Mouse (Mus musculus) lung, embryonic 15.5 days (tissue): Measurements from ENCODE around the gene Ptgs1. TPM values are rescaled to one million over a fixed set of nuclear protein-coding genes. Genes with fewer than 3 reads are reported as not detected.

Experiments
- ATAC-seq: fragments of 200-750 bp; cut with Nextera tagmentation; 2 replicates; pipeline ENCODE4 v1.8.0; 2017; ENCODE audit warnings: moderate number of reproducible peaks, borderline replicate concordance; ENCODE audit not compliant: low FRiP score, low TSS enrichment; ENCODE audit errors: extremely low read depth
- H3K27ac ChIP-seq: fragments of 300-500 bp; sonication (generic); 2 replicates; pipeline ENCODE4 v1.5.1; 2015; ENCODE audit warnings: moderate library complexity, mild to moderate bottlenecking, inconsistent platforms
- H3K27me3 ChIP-seq: fragments of 300-500 bp; sonication (generic); 2 replicates; pipeline ENCODE4 v1.6.1; 2015; ENCODE audit warnings: inconsistent platforms
- H3K36me3 ChIP-seq: fragments of 300-500 bp; sonication (generic); 2 replicates; pipeline ENCODE4 v1.6.1; 2015; ENCODE audit warnings: inconsistent platforms
- H3K4me1 ChIP-seq: fragments of 300-500 bp; sonication (generic); 2 replicates; pipeline ENCODE4 v1.6.1; 2015; ENCODE audit warnings: inconsistent platforms
- H3K4me2 ChIP-seq: fragments of 300-500 bp; sonication (generic); 2 replicates; pipeline ENCODE4 v1.6.1; 2015; ENCODE audit warnings: inconsistent platforms, mild to moderate bottlenecking, moderate library complexity
- H3K4me3 ChIP-seq: fragments of 300-500 bp; sonication (generic); 2 replicates; pipeline ENCODE4 v1.5.1; 2015; ENCODE audit warnings: mild to moderate bottlenecking, inconsistent platforms
- H3K9ac ChIP-seq: fragments of 300-500 bp; sonication (generic); 2 replicates; pipeline ENCODE4 v1.6.1; 2015; ENCODE audit warnings: inconsistent platforms
- H3K9me3 ChIP-seq: fragments of 300-500 bp; sonication (generic); 2 replicates; pipeline ENCODE4 v1.6.1; 2016; ENCODE audit warnings: inconsistent platforms
- WGBS: fragments of 180-500 bp; shearing (Covaris S2); methylation state at CpG from one replicate; pipeline ENCODE4 v1.1.7; 2015; 5-methylcytosine and 5-hydroxymethylcytosine counted together
- polyA plus RNA-seq: library from polyadenylated mRNA; unstranded; fragments of >200 nt; fragmentation: Nextera tagmentation; extraction: Ambion mirVana; gene quantifications from 2 replicates; pipeline ENCODE4 v1.2.1, GENCODE M21; 2015

Gene Ptgs1
- polyA plus RNA-seq, 1 experiment from 2014 or later: 54.9 TPM

- 46% methylated on average over 4 of the region's 4 CpGs for WGBS
- H3K9ac ChIP-seq: no peak overlapping the region
- ATAC-seq: peak; percentile 74
- no peak overlapping the region for H3K4me3 ChIP-seq
- no peaks in the 10 kb centered on the region for H3K36me3 ChIP-seq
- H3K27me3 ChIP-seq: no peaks in the 10 kb centered on the region
- H3K4me1 ChIP-seq: peaks cover 43% of the 10 kb centered on the region
- peak overlapping the region; percentile 95 for H3K27ac ChIP-seq
- peak overlapping the region; percentile 36 for H3K4me2 ChIP-seq
- no peaks in the 10 kb centered on the region for H3K9me3 ChIP-seq
Measured at GRCm38 (mm10) chr2:36216953-36217573, 13.2 kb upstream of the Ptgs1 start.

- no peaks in the 10 kb centered on the region for H3K27me3 ChIP-seq
- no peaks in the 10 kb centered on the region for H3K9me3 ChIP-seq
- H3K4me2 ChIP-seq: peak overlapping the region; percentile 36
- WGBS: 28% methylated on average over 5 of the region's 5 CpGs
- ATAC-seq: peak; percentile 55
- H3K4me1 ChIP-seq: peaks cover 40% of the 10 kb centered on the region
- peak overlapping the region; percentile 95 for H3K27ac ChIP-seq
- H3K36me3 ChIP-seq: no peaks in the 10 kb centered on the region
- H3K9ac ChIP-seq: no peak overlapping the region
- no peak overlapping the region for H3K4me3 ChIP-seq
Measured at GRCm38 (mm10) chr2:36217692-36218233, 12.5 kb upstream of the Ptgs1 start.

GRCm38 (mm10) chr2:36220106-36220505 is 10.1 kb upstream of the Ptgs1 start:
- peaks cover 33% of the 10 kb centered on the region for H3K4me1 ChIP-seq
- WGBS: 89% methylated on average over 8 of the region's 8 CpGs
- no peak overlapping the region for H3K4me2 ChIP-seq
- H3K9ac ChIP-seq: no peak overlapping the region
- no peak overlapping the region for H3K27ac ChIP-seq
- H3K9me3 ChIP-seq: no peaks in the 10 kb centered on the region
- no peaks in the 10 kb centered on the region for H3K36me3 ChIP-seq
- no peaks in the 10 kb centered on the region for H3K27me3 ChIP-seq
- no peak overlapping the region for H3K4me3 ChIP-seq
- no peak for ATAC-seq

- ATAC-seq: no peak
- no peaks in the 10 kb centered on the region for H3K9me3 ChIP-seq
- H3K4me2 ChIP-seq: no peak overlapping the region
- H3K27ac ChIP-seq: no peak overlapping the region
- no peak overlapping the region for H3K9ac ChIP-seq
- peaks cover 32% of the 10 kb centered on the region for H3K4me1 ChIP-seq
- H3K36me3 ChIP-seq: no peaks in the 10 kb centered on the region
- 71% methylated on average over 4 of the region's 4 CpGs for WGBS
- H3K4me3 ChIP-seq: no peak overlapping the region
- no peaks in the 10 kb centered on the region for H3K27me3 ChIP-seq
Measured at GRCm38 (mm10) chr2:36220891-36221290, 9.3 kb upstream of the Ptgs1 start.

GRCm38 (mm10) chr2:36222168-36222848 is 7.9 kb upstream of the Ptgs1 start:
- ATAC-seq: no peak
- Histone ChIP-seq H3K27me3 (0 out of 2 replicates have a peak, but pooled peaks cover 2% of the 10 kb centered on the region), H3K27ac (no peak overlapping the region), H3K36me3 (no peaks in the 10 kb centered on the region), H3K4me1 (peaks cover 18% of the 10 kb centered on the region), H3K4me3 (no peak overlapping the region), H3K9me3 (no peaks in the 10 kb centered on the region), H3K4me2 (no peak overlapping the region), H3K9ac (no peak overlapping the region)
- 59% methylated on average over 7 of the region's 7 CpGs for WGBS

- Histone ChIP-seq H3K36me3 (no peaks in the 10 kb centered on the region), H3K9ac (no peak overlapping the region), H3K27me3 (0 out of 2 replicates have a peak, but pooled peaks cover 2% of the 10 kb centered on the region), H3K9me3 (no peaks in the 10 kb centered on the region), H3K4me1 (peaks cover 8% of the 10 kb centered on the region; the same call in 1 of the 2 replicates), H3K27ac (no peak overlapping the region), H3K4me2 (no peak overlapping the region), H3K4me3 (no peak overlapping the region)
- no peak for ATAC-seq
Measured at GRCm38 (mm10) chr2:36223436-36223835, 6.8 kb upstream of the Ptgs1 start.

GRCm38 (mm10) chr2:36224153-36224552 is 6.1 kb upstream of the Ptgs1 start:
- no peak for ATAC-seq
- Histone ChIP-seq H3K4me3 (no peak overlapping the region), H3K27me3 (0 out of 2 replicates have a peak, but pooled peaks cover 2% of the 10 kb centered on the region), H3K9ac (no peak overlapping the region), H3K4me1 (peaks cover 8% of the 10 kb centered on the region; the same call in 1 of the 2 replicates), H3K27ac (peak overlapping the region; percentile 8), H3K4me2 (no peak overlapping the region), H3K9me3 (no peaks in the 10 kb centered on the region), H3K36me3 (no peaks in the 10 kb centered on the region)
- 68% methylated on average over 7 of the region's 7 CpGs for WGBS

- peak overlapping the region; percentile 8; the same call in 1 of the 2 replicates for H3K27ac ChIP-seq
- no peaks in the 10 kb centered on the region for H3K36me3 ChIP-seq
- no peak overlapping the region for H3K4me2 ChIP-seq
- WGBS: 18% methylated on average over 2 of the region's 2 CpGs
- no peak overlapping the region for H3K4me3 ChIP-seq
- ATAC-seq: no peak
- peaks cover 9% of the 10 kb centered on the region; the same call in 1 of the 2 replicates for H3K4me1 ChIP-seq
- H3K27me3 ChIP-seq: 0 out of 2 replicates have a peak, but pooled peaks cover 2% of the 10 kb centered on the region
- H3K9me3 ChIP-seq: no peaks in the 10 kb centered on the region
- no peak overlapping the region for H3K9ac ChIP-seq
Measured at GRCm38 (mm10) chr2:36224599-36224998, 5.6 kb upstream of the Ptgs1 start.

GRCm38 (mm10) chr2:36230967-36231366 is 741 bp downstream of the Ptgs1 start:
- Histone ChIP-seq H3K9ac (peak overlapping the region; percentile 71), H3K27ac (0 out of 2 replicates have a peak overlapping the region, but pooled peaks have one; percentile 61), H3K4me1 (peaks cover 49% of the 10 kb centered on the region), H3K4me2 (peak overlapping the region; percentile 96), H3K4me3 (peak overlapping the region; percentile 60), H3K36me3 (no peaks in the 10 kb centered on the region), H3K9me3 (no peaks in the 10 kb centered on the region), H3K27me3 (0 out of 2 replicates have a peak, but pooled peaks cover 2% of the 10 kb centered on the region)
- 19% methylated on average over 8 of the region's 10 CpGs for WGBS
- ATAC-seq: no peak

- ATAC-seq: peak; percentile 10; the same call in 1 of the 2 replicates
- no peaks in the 10 kb centered on the region for H3K9me3 ChIP-seq
- no peak overlapping the region for H3K4me2 ChIP-seq
- no peak overlapping the region for H3K4me3 ChIP-seq
- H3K27ac ChIP-seq: peak overlapping the region; percentile 79
- 0 out of 2 replicates have a peak, but pooled peaks cover 2% of the 10 kb centered on the region for H3K36me3 ChIP-seq
- no peaks in the 10 kb centered on the region for H3K27me3 ChIP-seq
- peaks cover 63% of the 10 kb centered on the region for H3K4me1 ChIP-seq
- WGBS: 42% methylated on average over 7 of the region's 7 CpGs
- H3K9ac ChIP-seq: no peak overlapping the region
Measured at GRCm38 (mm10) chr2:36234526-36235368, 4.5 kb downstream of the Ptgs1 start.

GRCm38 (mm10) chr2:36235917-36236316 is 5.7 kb downstream of the Ptgs1 start:
- Histone ChIP-seq H3K27ac (peak overlapping the region; percentile 79), H3K9ac (no peak overlapping the region), H3K36me3 (0 out of 2 replicates have a peak, but pooled peaks cover 2% of the 10 kb centered on the region), H3K4me2 (peak overlapping the region; percentile 20; the same call in 1 of the 2 replicates), H3K4me1 (peaks cover 52% of the 10 kb centered on the region), H3K4me3 (no peak overlapping the region), H3K27me3 (no peaks in the 10 kb centered on the region), H3K9me3 (no peaks in the 10 kb centered on the region)
- peak; percentile 28; the same call in 1 of the 2 replicates for ATAC-seq
- 6% methylated on average over 4 of the region's 4 CpGs for WGBS
